Comparison of ENCODE assay signal across 23 mouse cellular contexts in genomic region chr16:6380924-6381323, GRCm38 (mm10).
"Had no signal": no experiment of that assay in that cellular context is flagged by ENCODE, and none has a peak within 500 bp of the region (broad histone marks: within the 10 kb centered on the region; RNA-seq: fewer than 3 reads in every experiment).

No protein-coding gene starts in this region.

- ATAC-seq: intestine, embryonic 15.5 days; liver, postnatal 0 days; lung, postnatal 0 days; midbrain, embryonic 13.5 days; midbrain, embryonic 16.5 days had no signal

- DNase-seq: kidney, adult 18-20 months; kidney, adult 9 months; kidney, postnatal 14 days; kidney, postnatal 4 days; left cerebral cortex, postnatal 4 days; liver, postnatal 0 days; lung, embryonic 14.5 days; thymus, adult 2 months; thymus, postnatal 14 days; thymus, postnatal 4 days had no signal

- H3K4me3 ChIP-seq: intestine, embryonic 15.5 days; limb, embryonic 12.5 days; limb, embryonic 15.5 days; megakaryocyte, embryonic 14.5 days; midbrain, embryonic 10.5 days; midbrain, embryonic 13.5 days; myocyte; neural tube, embryonic 15.5 days had no signal

- H3K27ac ChIP-seq: intestine, embryonic 15.5 days; limb, embryonic 12.5 days; limb, embryonic 15.5 days; liver, embryonic 14.5 days; macrophage; midbrain, embryonic 10.5 days; midbrain, embryonic 13.5 days; neural tube, embryonic 15.5 days; stomach, postnatal 0 days had no signal
